11 mouse cellular contexts compared by ENCODE assay signal in genomic region chr5:92204162-92205036, GRCm38 (mm10). TPM values are rescaled to one million over a fixed set of nuclear protein-coding genes. Genes with fewer than 3 reads are reported as not detected.
DNase-seq lines count a peak whose midpoint lies in the region; ATAC-seq and TF ChIP-seq lines count a peak whose summit lies in the region.
"Had no signal": no experiment of that assay in that cellular context is flagged by ENCODE, and none has a peak within 500 bp of the region (broad histone marks: within the 10 kb centered on the region; RNA-seq: fewer than 3 reads in every experiment).

No protein-coding gene starts in this region.

- TF ChIP-seq EP300 in stomach, postnatal 0 days (optimal IDR thresholded peaks at IDR 0.05): no peak

- peaks cover 10% of the 10 kb centered on the region; the same call in 1 of the 2 replicates for H3K4me1 ChIP-seq in heart, embryonic 10.5 days
- no peaks in the 10 kb centered on the region for H3K4me1 ChIP-seq in midbrain, embryonic 11.5 days (ENCODE audit: control insufficient read depth, insufficient read depth, low read length)
- H3K4me1 ChIP-seq in midbrain, embryonic 10.5 days: no peaks in the 10 kb centered on the region
- H3K4me1 ChIP-seq in stomach, postnatal 0 days (replicated peaks; ENCODE audit: control insufficient read depth, insufficient read depth): no peaks in the 10 kb centered on the region
- H3K4me1 ChIP-seq in hindbrain, embryonic 16.5 days (ENCODE audit: control insufficient read depth, insufficient read depth, low read depth, low read length): no peaks in the 10 kb centered on the region

- H3K36me3 ChIP-seq in heart, embryonic 10.5 days: peaks cover 55% of the 10 kb centered on the region
- H3K36me3 ChIP-seq in midbrain, embryonic 11.5 days (ENCODE audit: control insufficient read depth, insufficient read depth, low read length): peaks cover 4% of the 10 kb centered on the region; the same call in 1 of the 2 replicates
- H3K36me3 ChIP-seq in midbrain, embryonic 10.5 days: peaks cover 63% of the 10 kb centered on the region
- peaks cover 23% of the 10 kb centered on the region for H3K36me3 ChIP-seq in stomach, postnatal 0 days (ENCODE audit: control insufficient read depth, insufficient read depth, low read length)
- peaks cover 24% of the 10 kb centered on the region for H3K36me3 ChIP-seq in hindbrain, embryonic 16.5 days (ENCODE audit: control insufficient read depth, insufficient read depth, low read length)

- no peaks in the 10 kb centered on the region for H3K27me3 ChIP-seq in heart, embryonic 10.5 days (ENCODE audit: insufficient read depth, poor library complexity, severe bottlenecking)
- no peaks in the 10 kb centered on the region for H3K27me3 ChIP-seq in midbrain, embryonic 11.5 days (ENCODE audit: control insufficient read depth, insufficient read depth, low read length)
- H3K27me3 ChIP-seq in midbrain, embryonic 10.5 days (ENCODE audit: low read depth, poor library complexity, severe bottlenecking): no peaks in the 10 kb centered on the region
- no peaks in the 10 kb centered on the region for H3K27me3 ChIP-seq in stomach, postnatal 0 days (ENCODE audit: control insufficient read depth, insufficient read depth, low read length)
- no peaks in the 10 kb centered on the region for H3K27me3 ChIP-seq in hindbrain, embryonic 16.5 days (replicated peaks; ENCODE audit: control insufficient read depth, insufficient read depth, low read length)

- WGBS in heart, embryonic 10.5 days: 52% methylated on average over 6 of the region's 6 CpGs
- 96% methylated on average over 6 of the region's 6 CpGs for WGBS in midbrain, embryonic 11.5 days
- WGBS in midbrain, embryonic 10.5 days: 94% methylated on average over 6 of the region's 6 CpGs
- WGBS in large intestine, adult 2 months: 43% methylated on average over 6 of the region's 6 CpGs
- 66% methylated on average over 6 of the region's 6 CpGs for WGBS in stomach, postnatal 0 days
- 93% methylated on average over 6 of the region's 6 CpGs for WGBS in hindbrain, embryonic 16.5 days

- ATAC-seq in midbrain, embryonic 11.5 days (ENCODE audit: low FRiP score): no peak
- peak; percentile 85 for ATAC-seq in stomach, postnatal 0 days (ENCODE audit: low FRiP score, low TSS enrichment)
- ATAC-seq in hindbrain, embryonic 16.5 days: no peak

- no peak overlapping the region for H3K4me3 ChIP-seq in heart, embryonic 10.5 days
- no peak overlapping the region for H3K4me3 ChIP-seq in midbrain, embryonic 11.5 days (ENCODE audit: low read depth, low read length)
- no peak overlapping the region for H3K4me3 ChIP-seq in midbrain, embryonic 10.5 days
- H3K4me3 ChIP-seq in stomach, postnatal 0 days (ENCODE audit: low read depth, low read length): no peak overlapping the region
- H3K4me3 ChIP-seq in hindbrain, embryonic 16.5 days (ENCODE audit: low read length): no peak overlapping the region

- TF ChIP-seq CTCF in stomach, postnatal 0 days (IDR thresholded peaks at IDR 0.05; ENCODE audit: low read depth): no peak

- H3K27ac ChIP-seq in heart, embryonic 10.5 days: no peak overlapping the region
- H3K27ac ChIP-seq in midbrain, embryonic 11.5 days (ENCODE audit: low read depth, low read length): no peak overlapping the region
- no peak overlapping the region for H3K27ac ChIP-seq in midbrain, embryonic 10.5 days (replicated peaks)
- no peak overlapping the region for H3K27ac ChIP-seq in stomach, postnatal 0 days (replicated peaks)
- H3K27ac ChIP-seq in hindbrain, embryonic 16.5 days (ENCODE audit: low read depth, low read length): no peak overlapping the region

- no peak overlapping the region for H3K4me2 ChIP-seq in midbrain, embryonic 11.5 days
- no peak overlapping the region for H3K4me2 ChIP-seq in stomach, postnatal 0 days (replicated peaks; ENCODE audit: low read depth)
- no peak overlapping the region for H3K4me2 ChIP-seq in hindbrain, embryonic 16.5 days (ENCODE audit: low read length)

- DNase-seq in heart, embryonic 10.5 days (ENCODE audit: low spot score): peak; percentile 64
- DNase-seq in heart, postnatal 4 days: no peak
- DNase-seq in midbrain, embryonic 11.5 days (ENCODE audit: low spot score, missing footprints): peak; percentile 70
- no peak for DNase-seq in midbrain, embryonic 10.5 days (ENCODE audit: low spot score)
- DNase-seq in large intestine, adult 2 months (ENCODE audit: low read depth, low spot score): peak; percentile 61
- DNase-seq in stomach, postnatal 0 days (ENCODE audit: low spot score): peak; percentile 68
- DNase-seq in cerebellum, postnatal 4 days (ENCODE audit: low spot score in 2 of 2): no peak
- DNase-seq: gastrocnemius, postnatal 36 days; lung, postnatal 10 days had no signal

- H3K9me3 ChIP-seq in heart, embryonic 10.5 days: no peaks in the 10 kb centered on the region
- H3K9me3 ChIP-seq in midbrain, embryonic 11.5 days (ENCODE audit: control insufficient read depth, low read length): no peaks in the 10 kb centered on the region
- H3K9me3 ChIP-seq in midbrain, embryonic 10.5 days (replicated peaks): no peaks in the 10 kb centered on the region
- H3K9me3 ChIP-seq in stomach, postnatal 0 days (ENCODE audit: control insufficient read depth, low read length): no peaks in the 10 kb centered on the region
- H3K9me3 ChIP-seq in hindbrain, embryonic 16.5 days (ENCODE audit: control insufficient read depth, low read length): no peaks in the 10 kb centered on the region

- no peak overlapping the region for H3K9ac ChIP-seq in midbrain, embryonic 11.5 days (ENCODE audit: low read length)
- no peak overlapping the region for H3K9ac ChIP-seq in stomach, postnatal 0 days (ENCODE audit: low read length)
- no peak overlapping the region for H3K9ac ChIP-seq in hindbrain, embryonic 16.5 days (ENCODE audit: low read depth, low read length)

RNA-seq across cellular contexts. Expression of gene U90926, which starts 10.8 kb away (rescaled TPM):
- not detected in 2 replicates for polyA plus RNA-seq in heart, embryonic 10.5 days (2016; fragmentation: Nextera tagmentation; extraction: Ambion mirVana)
- total RNA-seq in heart, postnatal 4 days (2021): not detected
- polyA plus RNA-seq in midbrain, embryonic 11.5 days (2014; fragmentation: Nextera tagmentation; extraction: Ambion mirVana): not detected in 2 replicates
- polyA plus RNA-seq in midbrain, embryonic 10.5 days (2016; fragmentation: Nextera tagmentation; extraction: Ambion mirVana): not detected in 2 replicates
- 0.45 and 2.4 TPM in 2 replicates for polyA plus RNA-seq in large intestine, adult 2 months (2012; rRNA removed)
- polyA plus RNA-seq in stomach, postnatal 0 days (2015; fragmentation: Nextera tagmentation; extraction: Ambion mirVana): not detected in 2 replicates
- not detected in 2 replicates for polyA plus RNA-seq in hindbrain, embryonic 16.5 days (2015; fragmentation: Nextera tagmentation; extraction: Ambion mirVana)
- total RNA-seq: gastrocnemius, postnatal 36 days; left cerebral cortex, postnatal 14 days had no signal

RNA-seq across cellular contexts. Expression of gene Ppef2, which starts 51.7 kb away (rescaled TPM):
- polyA plus RNA-seq in heart, embryonic 10.5 days (2016; fragmentation: Nextera tagmentation; extraction: Ambion mirVana): 0.14 TPM in 1 of 2 replicates, not detected in the other
- not detected for total RNA-seq in heart, postnatal 4 days (2021)
- polyA plus RNA-seq in midbrain, embryonic 11.5 days (2014; fragmentation: Nextera tagmentation; extraction: Ambion mirVana): 0.17 TPM in 1 of 2 replicates, not detected in the other
- polyA plus RNA-seq in midbrain, embryonic 10.5 days (2016; fragmentation: Nextera tagmentation; extraction: Ambion mirVana): 0.35 and 0.47 TPM in 2 replicates
- polyA plus RNA-seq in large intestine, adult 2 months (2012; rRNA removed): 0.88 and 2.7 TPM in 2 replicates
- polyA plus RNA-seq in stomach, postnatal 0 days (2015; fragmentation: Nextera tagmentation; extraction: Ambion mirVana): 0.12 and 0.30 TPM in 2 replicates
- 0.62 and 0.68 TPM in 2 replicates for polyA plus RNA-seq in hindbrain, embryonic 16.5 days (2015; fragmentation: Nextera tagmentation; extraction: Ambion mirVana)
- total RNA-seq: gastrocnemius, postnatal 36 days had no signal

Comparison
In these comparisons a context has a peak if more than half of its experiments do, and no peak if none do; other contexts are left out.
1. DNase-seq: peak in heart, embryonic 10.5 days (single experiment), midbrain, embryonic 11.5 days (single experiment), large intestine, adult 2 months (single experiment) and stomach, postnatal 0 days (single experiment); none in heart, postnatal 4 days (single experiment), midbrain, embryonic 10.5 days (single experiment) and cerebellum, postnatal 4 days (0 of 2).